Mouse (Mus musculus) forebrain, embryonic 16.5 days (tissue): Measurements from ENCODE around the gene Gnb3. TPM values are rescaled to one million over a fixed set of nuclear protein-coding genes. Genes with fewer than 3 reads are reported as not detected.

Experiments used
- ATAC-seq: fragments of 200-750 bp; cut with Nextera tagmentation; 2 replicates; pipeline ENCODE4 v1.8.0; 2017; ENCODE audit warnings: mild to moderate bottlenecking, moderate library complexity
- H3K27ac ChIP-seq: fragments of 300-500 bp; sonication (generic); 2 replicates; pipeline ENCODE4 v1.5.1; 2014; ENCODE audit warnings: low read length, control low read depth
- H3K27me3 ChIP-seq: fragments of 300-500 bp; sonication (generic); replicated peaks from 2 replicates; pipeline ENCODE4 v1.6.1; 2014; ENCODE audit warnings: low read length; ENCODE audit not compliant: control insufficient read depth, insufficient read depth
- H3K36me3 ChIP-seq: fragments of 300-500 bp; sonication (generic); 2 replicates; pipeline ENCODE4 v1.6.1; 2014; ENCODE audit not compliant: control insufficient read depth, insufficient read depth
- H3K4me1 ChIP-seq: fragments of 300-500 bp; sonication (generic); replicated peaks from 2 replicates; pipeline ENCODE4 v1.6.1; 2014; ENCODE audit warnings: low read length; ENCODE audit not compliant: control insufficient read depth, insufficient read depth
- H3K4me2 ChIP-seq: fragments of 300-500 bp; sonication (generic); 2 replicates; pipeline ENCODE4 v1.6.1; 2014; ENCODE audit warnings: mild to moderate bottlenecking, low read length, control low read depth
- H3K4me3 ChIP-seq: fragments of 300-500 bp; sonication (generic); replicated peaks from 2 replicates; pipeline ENCODE4 v1.5.1; 2014; ENCODE audit warnings: mild to moderate bottlenecking, low read length, control low read depth
- H3K9ac ChIP-seq: fragments of 300-500 bp; sonication (generic); replicated peaks from 2 replicates; pipeline ENCODE4 v1.6.1; 2014; ENCODE audit warnings: low read depth, low read length, control low read depth
- H3K9me3 ChIP-seq: fragments of 300-500 bp; sonication (generic); 2 replicates; pipeline ENCODE4 v1.6.1; 2016; ENCODE audit warnings: low read length; ENCODE audit not compliant: control insufficient read depth
- WGBS: fragments of 180-500 bp; shearing (Covaris S2); extraction: QIAGEN DNeasy Blood & Tissue Kit; methylation state at CpG from one replicate; pipeline ENCODE4 v1.1.7; 2014; 5-methylcytosine and 5-hydroxymethylcytosine counted together
- polyA plus RNA-seq: library from polyadenylated mRNA; unstranded; fragments of >200 nt; fragmentation: Nextera tagmentation; extraction: Ambion mirVana; gene quantifications from 2 replicates; pipeline ENCODE4 v1.2.1, GENCODE M21; 2015

Gnb3 gene
- polyA plus RNA-seq, 1 experiment from 2014 or later = 0.75 TPM

GRCm38 (mm10) chr6:124795781-124796180 lies 44.3 kb downstream of the Gnb3 start:
- H3K27me3 ChIP-seq = no peaks in the 10 kb centered on the region
- no peak overlapping the region for H3K9ac ChIP-seq
- no peaks in the 10 kb centered on the region for H3K4me1 ChIP-seq
- H3K4me2 ChIP-seq = no peak overlapping the region
- ATAC-seq = no peak
- H3K4me3 ChIP-seq = no peak overlapping the region
- no peaks in the 10 kb centered on the region for H3K9me3 ChIP-seq
- WGBS = 49% methylated on average over 4 of the region's 4 CpGs
- H3K27ac ChIP-seq = no peak overlapping the region
- no peaks in the 10 kb centered on the region for H3K36me3 ChIP-seq

GRCm38 (mm10) chr6:124791911-124792310 lies 48.2 kb downstream of the Gnb3 start:
- no peak for ATAC-seq
- no peak overlapping the region for H3K4me2 ChIP-seq
- no peak overlapping the region for H3K27ac ChIP-seq
- no peaks in the 10 kb centered on the region for H3K4me1 ChIP-seq
- no peaks in the 10 kb centered on the region for H3K9me3 ChIP-seq
- H3K4me3 ChIP-seq = no peak overlapping the region
- H3K36me3 ChIP-seq = no peaks in the 10 kb centered on the region
- WGBS = 89% methylated on average over 3 of the region's 3 CpGs
- H3K9ac ChIP-seq = no peak overlapping the region
- H3K27me3 ChIP-seq = no peaks in the 10 kb centered on the region

- Histone ChIP-seq H3K4me1 (no peaks in the 10 kb centered on the region), H3K27me3 (no peaks in the 10 kb centered on the region), H3K9me3 (no peaks in the 10 kb centered on the region), H3K27ac (no peak overlapping the region), H3K4me2 (no peak overlapping the region), H3K9ac (no peak overlapping the region), H3K36me3 (no peaks in the 10 kb centered on the region), H3K4me3 (no peak overlapping the region)
- no peak for ATAC-seq
- WGBS = 70% methylated on average over 4 of the region's 4 CpGs
Observed at GRCm38 (mm10) chr6:124790121-124790520, 50.0 kb downstream of the Gnb3 start.

GRCm38 (mm10) chr6:124789519-124789918 lies 50.6 kb downstream of the Gnb3 start:
- Histone ChIP-seq H3K36me3 (no peaks in the 10 kb centered on the region), H3K4me2 (no peak overlapping the region), H3K9ac (no peak overlapping the region), H3K27me3 (no peaks in the 10 kb centered on the region), H3K4me3 (no peak overlapping the region), H3K4me1 (no peaks in the 10 kb centered on the region), H3K27ac (no peak overlapping the region), H3K9me3 (no peaks in the 10 kb centered on the region)
- whole genome bisulfite sequencing = 85% methylated on average over 4 of the region's 4 CpGs
- no peak for ATAC-seq

GRCm38 (mm10) chr6:124787722-124788121 lies 52.4 kb downstream of the Gnb3 start:
- no peak for ATAC-seq
- Histone ChIP-seq H3K27ac (no peak overlapping the region), H3K36me3 (no peaks in the 10 kb centered on the region), H3K27me3 (no peaks in the 10 kb centered on the region), H3K9me3 (no peaks in the 10 kb centered on the region), H3K4me2 (no peak overlapping the region), H3K4me3 (no peak overlapping the region), H3K9ac (no peak overlapping the region), H3K4me1 (0 out of 2 replicates have a peak, but pooled peaks cover under 1% of the 10 kb centered on the region)
- WGBS = 85% methylated on average over 10 of the region's 10 CpGs

GRCm38 (mm10) chr6:124786756-124787420 lies 53.2 kb downstream of the Gnb3 start:
- ATAC-seq = no peak; the same call in 1 of the 2 replicates
- Histone ChIP-seq H3K4me2 (no peak overlapping the region), H3K27me3 (no peaks in the 10 kb centered on the region), H3K4me3 (no peak overlapping the region), H3K9me3 (no peaks in the 10 kb centered on the region), H3K9ac (no peak overlapping the region), H3K4me1 (peaks cover 6% of the 10 kb centered on the region; the same call in 1 of the 2 replicates), H3K27ac (no peak overlapping the region), H3K36me3 (no peaks in the 10 kb centered on the region)
- 39% methylated on average over 8 of the region's 8 CpGs for WGBS

Other genes starting within 250 kb of the Gnb3 start
- 0.08 and 0.21 TPM in 2 replicates for gene C1s2, start 204.2 kb downstream of the Gnb3 start, polyA plus RNA-seq
- gene Lpcat3, start 177.2 kb downstream of the Gnb3 start, polyA plus RNA-seq = 35.9 and 36.7 TPM in 2 replicates
- gene Emg1, start 128.1 kb downstream of the Gnb3 start, polyA plus RNA-seq = 142 and 150 TPM in 2 replicates
- 250 and 252 TPM in 2 replicates for gene Phb2, start 127.9 kb downstream of the Gnb3 start, polyA plus RNA-seq
- 3.3 and 4.5 TPM in 2 replicates for gene Ptpn6, start 101.6 kb downstream of the Gnb3 start, polyA plus RNA-seq
- 614 and 641 TPM in 2 replicates for gene Grcc10, start 98.9 kb downstream of the Gnb3 start, polyA plus RNA-seq
- gene Gm45234, start 84.3 kb downstream of the Gnb3 start, polyA plus RNA-seq = not detected in 2 replicates
- gene Atn1, start 83.8 kb downstream of the Gnb3 start, polyA plus RNA-seq = 23.4 and 27.0 TPM in 2 replicates
- gene Eno2, start 70.6 kb downstream of the Gnb3 start, polyA plus RNA-seq = 44.9 and 63.3 TPM in 2 replicates
- 2.5 and 4.9 TPM in 2 replicates for gene Lrrc23, start 60.5 kb downstream of the Gnb3 start, polyA plus RNA-seq
- 4.7 and 5.9 TPM in 2 replicates for gene Spsb2, start 31.6 kb downstream of the Gnb3 start, polyA plus RNA-seq
- gene Tpi1, start 26.0 kb downstream of the Gnb3 start, polyA plus RNA-seq = 359 and 360 TPM in 2 replicates
- 203 and 216 TPM in 2 replicates for gene Usp5, start 10.8 kb downstream of the Gnb3 start, polyA plus RNA-seq
- 69.7 and 76.7 TPM in 2 replicates for gene Cdca3, start 10.7 kb downstream of the Gnb3 start, polyA plus RNA-seq
- 13.0 and 16.8 TPM in 2 replicates for gene P3h3, start 17.5 kb upstream of the Gnb3 start, polyA plus RNA-seq
- 21.8 and 28.8 TPM in 2 replicates for gene Gpr162, start 23.7 kb upstream of the Gnb3 start, polyA plus RNA-seq
- gene Cd4, start 47.9 kb upstream of the Gnb3 start, polyA plus RNA-seq = 0.06 and 0.30 TPM in 2 replicates
- gene Lag3, start 71.4 kb upstream of the Gnb3 start, polyA plus RNA-seq = 1.7 and 2.9 TPM in 2 replicates
- 666 and 701 TPM in 2 replicates for gene Ptms, start 79.8 kb upstream of the Gnb3 start, polyA plus RNA-seq
- 459 and 463 TPM in 2 replicates for gene Mlf2, start 91.1 kb upstream of the Gnb3 start, polyA plus RNA-seq
- 94.4 and 96.7 TPM in 2 replicates for gene Cops7a, start 125.3 kb upstream of the Gnb3 start, polyA plus RNA-seq
- gene Pianp, start 156.4 kb upstream of the Gnb3 start, polyA plus RNA-seq = 36.6 and 44.7 TPM in 2 replicates
- 15.2 and 19.0 TPM in 2 replicates for gene Zfp384, start 168.9 kb upstream of the Gnb3 start, polyA plus RNA-seq
- gene Ing4, start 199.5 kb upstream of the Gnb3 start, polyA plus RNA-seq = 200 and 204 TPM in 2 replicates
- gene Acrbp, start 209.4 kb upstream of the Gnb3 start, polyA plus RNA-seq = 21.4 and 31.6 TPM in 2 replicates
- gene Lpar5, start 227.6 kb upstream of the Gnb3 start, polyA plus RNA-seq = 0.44 and 0.60 TPM in 2 replicates